Mouse (Mus musculus) forebrain, embryonic 14.5 days (tissue): ENCODE data around the gene Nphp3. TPM values are rescaled to one million over a fixed set of nuclear protein-coding genes. Genes with fewer than 3 reads are reported as not detected.
A peak's percentile ranks its signal among the peaks of the same experiment; 100 is the strongest.

Experiments used
- ATAC-seq: fragments of 200-750 bp; cut with Nextera tagmentation; 2 replicates; pipeline ENCODE4 v1.8.0; 2017; ENCODE audit warnings: mild to moderate bottlenecking, moderate library complexity
- DNase-seq: peaks from one replicate; pipeline ENCODE4 v3.0.0-alpha.2; 2015; ENCODE audit warnings: low spot score
- H3K27ac ChIP-seq: fragments of 300-500 bp; sonication (generic); 2 replicates; pipeline ENCODE4 v1.5.1; 2014; ENCODE audit warnings: low read depth, mild to moderate bottlenecking, control low read depth, low read length, moderate library complexity
- H3K27me3 ChIP-seq: fragments of 300-500 bp; sonication (generic); replicated peaks from 2 replicates; pipeline ENCODE4 v1.6.1; 2014; ENCODE audit warnings: low read length, control low read depth, mixed read lengths; ENCODE audit not compliant: control insufficient read depth, insufficient read depth
- H3K36me3 ChIP-seq: fragments of 300-500 bp; sonication (generic); 2 replicates; pipeline ENCODE4 v1.6.1; 2014; ENCODE audit warnings: low read length, control low read depth; ENCODE audit not compliant: control insufficient read depth, insufficient read depth
- H3K4me1 ChIP-seq: fragments of 300-500 bp; sonication (generic); 2 replicates; pipeline ENCODE4 v1.6.1; 2014; ENCODE audit warnings: antibody characterized with exemption, low read length, control low read depth; ENCODE audit not compliant: control insufficient read depth, insufficient read depth
- H3K4me2 ChIP-seq: fragments of 300-500 bp; sonication (generic); 2 replicates; pipeline ENCODE4 v1.6.1; 2014; ENCODE audit warnings: mild to moderate bottlenecking, control low read depth, low read length
- H3K4me3 ChIP-seq: fragments of 300-500 bp; sonication (generic); 2 replicates; pipeline ENCODE4 v1.5.1; 2014; ENCODE audit warnings: low read depth, low read length, control low read depth
- H3K9ac ChIP-seq: fragments of 300-500 bp; sonication (generic); 2 replicates; pipeline ENCODE4 v1.6.1; 2014; ENCODE audit warnings: mild to moderate bottlenecking, low read length, control low read depth, moderate library complexity
- H3K9me3 ChIP-seq: fragments of 300-500 bp; sonication (generic); replicated peaks from 2 replicates; pipeline ENCODE4 v1.6.1; 2016; ENCODE audit warnings: low read length, control low read depth, mixed read lengths; ENCODE audit not compliant: control insufficient read depth
- WGBS: fragments of 180-500 bp; shearing (Covaris S2); extraction: QIAGEN DNeasy Blood & Tissue Kit; methylation state at CpG from one replicate; pipeline ENCODE4 v1.1.7; 2014; 5-methylcytosine and 5-hydroxymethylcytosine counted together
- polyA plus RNA-seq: library from polyadenylated mRNA; unstranded; fragments of >200 nt; fragmentation: Nextera tagmentation; extraction: Ambion mirVana; gene quantifications from 2 replicates; pipeline ENCODE4 v1.2.1, GENCODE M21; 2014

Gene Nphp3
- polyA plus RNA-seq, 1 experiment from 2014 or later = 1.9 TPM

DNA sequence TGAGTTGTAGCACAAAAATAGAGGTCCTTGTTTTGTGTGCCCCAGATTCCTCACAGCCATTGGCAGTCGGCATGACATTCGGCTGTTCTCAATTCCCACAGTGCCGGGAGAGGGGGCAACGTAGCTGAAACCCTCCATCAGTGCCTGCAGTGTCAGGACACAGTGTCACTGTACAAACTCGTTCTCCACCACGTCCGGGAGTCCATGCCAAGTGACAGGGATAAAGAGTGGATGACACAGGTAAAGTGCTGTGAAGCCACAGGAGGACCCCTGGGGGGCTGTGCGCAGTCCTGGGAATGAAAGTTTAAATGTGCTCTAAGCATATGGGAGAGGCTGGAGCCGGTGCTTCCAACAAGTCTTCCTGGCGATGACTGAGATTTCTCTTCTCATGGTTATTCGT is 27.5 kb downstream of the Nphp3 start:
- no peaks in the 10 kb centered on the region for H3K9me3 ChIP-seq
- DNase-seq (no peak), ATAC-seq (no peak)
- H3K4me1 ChIP-seq = no peaks in the 10 kb centered on the region
- WGBS = 93% methylated on average over 11 of the region's 11 CpGs
- peaks cover 11% of the 10 kb centered on the region; the same call in 1 of the 2 replicates for H3K36me3 ChIP-seq
- no peak overlapping the region for H3K4me2 ChIP-seq
- H3K27me3 ChIP-seq = no peaks in the 10 kb centered on the region
- no peak overlapping the region for H3K9ac ChIP-seq
- H3K4me3 ChIP-seq = no peak overlapping the region
- no peak overlapping the region for H3K27ac ChIP-seq

DNA sequence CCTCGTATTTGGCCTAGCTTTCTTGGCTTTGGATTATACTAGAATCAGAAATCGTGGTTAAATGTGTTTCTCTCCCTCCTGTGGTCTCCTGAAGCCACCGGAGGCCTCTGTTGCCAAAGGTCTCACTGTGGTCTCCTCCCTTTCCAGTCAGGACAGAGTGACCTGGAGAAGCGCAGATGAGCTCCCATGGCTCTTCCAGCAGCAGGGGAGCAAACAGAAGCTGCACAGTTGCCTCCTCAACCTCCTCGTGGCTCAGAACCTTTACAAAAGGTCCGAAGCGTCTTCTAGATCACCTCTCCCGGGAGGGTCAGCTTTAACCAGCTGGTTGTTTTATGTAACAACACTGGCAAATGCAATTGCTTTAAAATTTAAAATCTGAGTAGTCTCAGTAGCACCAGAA is 31.9 kb downstream of the Nphp3 start:
- no peak overlapping the region for H3K27ac ChIP-seq
- H3K9ac ChIP-seq = no peak overlapping the region
- no peak overlapping the region for H3K4me2 ChIP-seq
- no peaks in the 10 kb centered on the region for H3K9me3 ChIP-seq
- no peaks in the 10 kb centered on the region for H3K4me1 ChIP-seq
- ATAC-seq (no peak), DNase-seq (no peak)
- no peaks in the 10 kb centered on the region for H3K27me3 ChIP-seq
- peaks cover 8% of the 10 kb centered on the region; the same call in 1 of the 2 replicates for H3K36me3 ChIP-seq
- H3K4me3 ChIP-seq = no peak overlapping the region
- WGBS = 88% methylated on average over 8 of the region's 8 CpGs

DNA sequence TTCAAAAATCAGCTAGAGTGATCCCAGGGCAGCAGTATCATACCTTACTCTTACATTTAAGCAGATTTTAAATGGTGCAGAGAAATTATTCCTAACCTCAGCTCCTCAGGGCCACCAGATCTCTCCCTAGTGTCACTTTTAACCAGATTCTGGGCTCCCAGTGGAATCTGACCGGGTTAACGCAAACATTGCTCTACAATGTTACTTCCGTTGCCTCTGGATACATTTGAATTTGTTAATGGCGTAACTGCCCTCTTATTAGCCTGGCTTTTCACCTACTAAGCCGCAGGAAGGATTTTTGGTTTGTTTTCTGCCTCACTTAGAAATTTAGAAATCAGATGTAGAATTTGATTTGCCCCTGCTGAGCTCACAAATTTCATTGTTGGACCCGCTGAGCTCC is 32.4 kb downstream of the Nphp3 start:
- no peak for ATAC-seq
- H3K4me2 ChIP-seq = no peak overlapping the region
- DNase-seq = no peak
- no peak overlapping the region for H3K4me3 ChIP-seq
- H3K9ac ChIP-seq = no peak overlapping the region
- H3K9me3 ChIP-seq = no peaks in the 10 kb centered on the region
- H3K4me1 ChIP-seq = no peaks in the 10 kb centered on the region
- H3K36me3 ChIP-seq = peaks cover 8% of the 10 kb centered on the region; the same call in 1 of the 2 replicates
- no peak overlapping the region for H3K27ac ChIP-seq
- H3K27me3 ChIP-seq = no peaks in the 10 kb centered on the region
- WGBS = 82% methylated on average over 6 of the region's 6 CpGs

DNA sequence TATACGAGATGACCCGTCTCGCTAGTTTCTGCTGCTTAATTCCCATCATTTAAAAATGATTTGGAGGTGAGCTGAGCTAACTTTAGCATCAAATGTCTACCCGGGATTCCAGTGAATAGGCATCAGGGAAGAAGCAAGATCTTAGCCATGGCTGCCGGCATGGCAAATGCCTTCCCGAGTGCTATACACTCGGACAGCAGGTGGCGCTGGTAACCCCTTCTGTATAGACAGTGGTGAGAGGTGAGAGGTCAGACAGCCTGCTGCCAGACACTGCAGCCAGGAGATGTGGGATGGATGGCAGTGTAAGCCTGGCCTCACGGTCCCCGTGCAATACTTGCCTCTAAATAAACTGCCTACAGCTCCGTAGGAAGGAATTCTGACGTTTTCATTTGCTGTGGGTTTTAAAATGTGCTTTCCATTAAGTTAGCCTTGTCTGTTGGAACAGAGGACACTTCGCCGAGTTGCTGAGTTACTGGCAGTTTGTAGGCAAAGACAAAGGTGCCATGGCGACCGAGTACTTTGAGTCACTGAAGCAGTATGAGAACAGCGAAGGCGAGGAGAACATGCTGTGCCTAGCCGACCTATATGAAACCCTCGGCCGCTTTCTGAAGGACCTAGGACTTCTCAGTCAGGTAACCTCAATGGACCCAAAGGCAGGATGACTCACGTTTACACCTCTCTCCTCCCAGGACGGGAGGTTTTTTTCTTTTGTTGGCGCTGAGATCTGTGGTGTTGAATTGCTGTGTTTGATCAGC is 33.1 kb downstream of the Nphp3 start:
- DNase-seq (peak; percentile 76), ATAC-seq (no peak; the same call in 1 of the 2 replicates)
- Histone ChIP-seq H3K9me3 (no peaks in the 10 kb centered on the region), H3K27ac (no peak overlapping the region), H3K36me3 (peaks cover 8% of the 10 kb centered on the region; the same call in 1 of the 2 replicates), H3K4me1 (no peaks in the 10 kb centered on the region), H3K9ac (no peak overlapping the region), H3K4me3 (no peak overlapping the region), H3K27me3 (no peaks in the 10 kb centered on the region), H3K4me2 (no peak overlapping the region)
- WGBS = 56% methylated on average over 24 of the region's 24 CpGs

DNA sequence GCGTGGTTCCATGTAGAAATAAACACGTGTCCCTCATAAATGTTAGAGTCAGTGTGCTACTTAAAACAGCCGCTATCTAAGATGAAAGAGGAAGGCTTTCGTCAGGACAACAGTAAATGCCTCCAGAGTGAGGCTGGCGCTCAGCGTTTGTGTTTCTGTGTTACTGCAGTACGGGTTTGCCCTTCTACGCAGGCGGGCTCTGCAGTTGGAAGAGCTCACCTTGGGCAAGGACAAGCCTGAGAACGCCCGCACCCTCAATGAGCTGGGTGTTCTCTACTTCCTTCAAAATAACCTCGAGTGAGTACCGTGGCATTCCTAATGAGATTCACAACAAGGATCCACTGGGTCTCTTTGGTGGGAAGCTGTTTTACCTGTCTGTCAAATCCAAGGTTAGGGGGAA is 35.9 kb downstream of the Nphp3 start:
- no peaks in the 10 kb centered on the region for H3K9me3 ChIP-seq
- no peak for ATAC-seq
- H3K4me2 ChIP-seq = no peak overlapping the region
- H3K4me3 ChIP-seq = no peak overlapping the region
- no peaks in the 10 kb centered on the region for H3K27me3 ChIP-seq
- no peak overlapping the region for H3K9ac ChIP-seq
- H3K27ac ChIP-seq = no peak overlapping the region
- H3K4me1 ChIP-seq = no peaks in the 10 kb centered on the region
- 92% methylated on average over 13 of the region's 13 CpGs for WGBS
- no peak for DNase-seq
- peaks cover 8% of the 10 kb centered on the region; the same call in 1 of the 2 replicates for H3K36me3 ChIP-seq

DNA sequence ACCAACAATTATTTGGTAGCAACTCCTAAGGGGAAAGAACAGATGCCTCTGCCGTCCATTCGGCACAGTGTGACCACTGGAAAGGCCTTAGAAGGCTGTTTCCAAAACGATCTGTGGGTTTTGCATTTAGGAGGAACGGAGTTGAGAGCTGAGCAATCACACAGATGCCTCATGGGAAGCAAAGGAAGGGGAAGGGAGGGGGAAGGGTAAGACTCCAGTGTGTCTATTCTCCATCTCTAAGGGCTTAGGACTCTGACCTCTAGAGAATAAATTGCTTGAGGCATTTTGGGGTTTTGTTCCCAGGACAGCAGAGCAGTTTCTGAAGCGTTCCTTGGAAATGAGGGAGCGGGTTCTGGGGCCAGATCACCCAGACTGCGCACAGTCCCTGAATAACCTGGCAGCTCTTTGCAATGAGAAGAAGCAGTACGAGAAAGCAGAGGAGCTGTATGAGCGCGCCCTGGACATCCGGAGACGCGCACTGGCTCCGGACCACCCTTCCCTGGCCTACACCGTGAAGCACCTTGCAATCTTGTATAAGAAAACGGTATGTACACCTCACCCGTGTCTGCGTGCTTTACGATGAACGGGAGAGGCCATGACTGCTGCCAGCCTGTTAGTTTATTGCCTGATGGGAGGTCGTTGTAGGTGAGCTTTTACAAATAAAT is 36.8 kb downstream of the Nphp3 start:
- Histone ChIP-seq H3K9ac (no peak overlapping the region), H3K4me3 (no peak overlapping the region), H3K4me2 (no peak overlapping the region), H3K9me3 (no peaks in the 10 kb centered on the region), H3K27me3 (no peaks in the 10 kb centered on the region), H3K36me3 (peaks cover 8% of the 10 kb centered on the region; the same call in 1 of the 2 replicates), H3K4me1 (no peaks in the 10 kb centered on the region), H3K27ac (no peak overlapping the region)
- ATAC-seq (no peak), DNase-seq (no peak)
- 94% methylated on average over 21 of the region's 21 CpGs for WGBS

DNA sequence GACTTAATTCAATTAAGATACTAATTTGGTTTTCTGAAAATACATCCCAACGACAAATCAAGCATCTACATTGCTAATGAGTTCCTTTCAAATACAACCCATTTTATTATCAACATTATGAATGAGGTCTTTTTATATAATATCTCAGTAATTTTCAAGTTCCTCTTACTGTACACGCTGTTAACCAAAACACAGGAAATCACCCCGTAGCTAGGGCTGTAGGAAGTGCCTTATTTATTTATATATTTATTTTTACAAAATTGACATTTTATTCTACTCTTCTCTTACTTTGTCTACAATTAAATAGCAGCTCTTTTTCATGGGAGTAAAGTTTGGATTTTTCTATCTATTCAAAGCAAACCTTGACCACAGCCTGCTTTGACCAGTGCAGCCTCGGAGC is 37.4 kb downstream of the Nphp3 start:
- WGBS = 88% methylated on average over 4 of the region's 4 CpGs
- Histone ChIP-seq H3K9me3 (no peaks in the 10 kb centered on the region), H3K4me3 (no peak overlapping the region), H3K36me3 (peaks cover 12% of the 10 kb centered on the region; the same call in 1 of the 2 replicates), H3K9ac (no peak overlapping the region), H3K4me1 (no peaks in the 10 kb centered on the region), H3K27me3 (no peaks in the 10 kb centered on the region), H3K4me2 (no peak overlapping the region), H3K27ac (no peak overlapping the region)
- ATAC-seq (no peak), DNase-seq (no peak)

DNA sequence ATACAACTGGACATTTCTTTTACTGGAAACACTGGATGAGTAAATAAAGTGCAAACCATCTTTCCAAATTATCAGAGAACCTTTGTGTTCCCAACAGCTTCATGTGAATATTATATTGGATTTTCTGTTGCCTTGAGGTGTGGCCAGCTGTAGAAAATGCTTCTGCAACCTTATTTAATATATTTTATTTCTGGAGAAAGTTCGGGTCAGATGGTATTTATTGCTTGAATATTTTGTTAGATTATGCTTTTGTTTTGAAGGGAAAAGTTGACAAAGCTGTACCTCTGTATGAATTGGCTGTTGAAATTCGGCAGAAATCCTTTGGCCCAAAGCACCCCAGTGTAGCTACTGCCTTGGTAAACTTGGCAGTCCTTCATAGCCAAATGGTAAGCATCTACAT is 38.0 kb downstream of the Nphp3 start, which contains the start of gene Gm28305:
Gene Gm28305, plus strand, starts transcription at position 301 of the 400 bp plus-strand sequence.
- H3K4me1 ChIP-seq = no peaks in the 10 kb centered on the region
- no peak for DNase-seq
- H3K4me3 ChIP-seq = no peak within 1 kb of the TSS
- H3K27me3 ChIP-seq = no peaks in the 10 kb centered on the region
- H3K9ac ChIP-seq = no peak within 1 kb of the TSS
- ATAC-seq = no peak
- WGBS = 65% methylated on average over 2 of the region's 2 CpGs
- no peak within 1 kb of the TSS for H3K4me2 ChIP-seq
- H3K36me3 ChIP-seq = peaks cover 15% of the 10 kb centered on the region; the same call in 1 of the 2 replicates
- no peak within 1 kb of the TSS for H3K27ac ChIP-seq
- no peaks in the 10 kb centered on the region for H3K9me3 ChIP-seq

DNA sequence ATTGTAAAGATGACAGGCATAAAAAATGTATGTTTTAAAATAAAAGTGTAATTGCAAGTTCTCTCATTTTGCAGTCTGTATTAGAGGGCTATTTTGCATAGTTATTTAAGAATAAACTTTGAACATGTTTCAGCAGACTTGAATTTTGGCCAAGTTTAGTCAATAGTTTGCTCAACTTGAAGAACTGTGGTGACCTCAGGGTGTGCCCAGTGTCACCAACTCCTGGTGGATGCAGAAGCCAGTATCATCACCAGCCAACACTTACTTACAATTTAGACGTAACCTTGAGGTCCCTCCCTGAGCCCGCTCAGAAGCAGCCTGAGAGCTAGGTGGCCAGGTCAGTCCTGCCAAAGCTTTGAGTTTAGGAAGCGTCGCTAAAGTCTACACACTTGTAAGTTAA is 41.3 kb downstream of the Nphp3 start:
- no peaks in the 10 kb centered on the region for H3K27me3 ChIP-seq
- peaks cover 34% of the 10 kb centered on the region for H3K36me3 ChIP-seq
- no peak overlapping the region for H3K9ac ChIP-seq
- no peak overlapping the region for H3K4me3 ChIP-seq
- H3K9me3 ChIP-seq = no peaks in the 10 kb centered on the region
- WGBS = 87% methylated on average over 4 of the region's 4 CpGs
- H3K4me2 ChIP-seq = no peak overlapping the region
- ATAC-seq (no peak), DNase-seq (no peak)
- no peak overlapping the region for H3K27ac ChIP-seq
- H3K4me1 ChIP-seq = no peaks in the 10 kb centered on the region
